Mouse (Mus musculus) embryonic facial prominence, embryonic 14.5 days (tissue): ENCODE measurements around the gene Slc47a2. TPM values are rescaled to one million over a fixed set of nuclear protein-coding genes. Genes with fewer than 3 reads are reported as not detected.

ENCODE experiments used
- ATAC-seq: fragments of 200-750 bp; cut with Nextera tagmentation; 2 replicates; pipeline ENCODE4 v1.8.0; 2017; ENCODE audit warnings: low read depth, moderate number of reproducible peaks, moderate TSS enrichment
- DNase-seq: peaks from one replicate; pipeline ENCODE4 v3.0.0-alpha.2; 2015; ENCODE audit warnings: low spot score
- H3K27ac ChIP-seq: fragments of 300-500 bp; sonication (generic); replicated peaks from 2 replicates; pipeline ENCODE4 v1.5.1; 2014; ENCODE audit warnings: low read depth, mild to moderate bottlenecking, low read length, moderate library complexity
- H3K27me3 ChIP-seq: fragments of 300-500 bp; sonication (generic); replicated peaks from 2 replicates; pipeline ENCODE4 v1.6.1; 2014; ENCODE audit warnings: low read length; ENCODE audit not compliant: control insufficient read depth, insufficient read depth
- H3K36me3 ChIP-seq: fragments of 300-500 bp; sonication (generic); 2 replicates; pipeline ENCODE4 v1.6.1; 2014; ENCODE audit warnings: low read length, mixed read lengths; ENCODE audit not compliant: control insufficient read depth, insufficient read depth
- H3K4me1 ChIP-seq: fragments of 300-500 bp; sonication (generic); 2 replicates; pipeline ENCODE4 v1.6.1; 2014; ENCODE audit warnings: antibody characterized with exemption, low read length; ENCODE audit not compliant: control insufficient read depth, insufficient read depth
- H3K4me2 ChIP-seq: fragments of 300-500 bp; sonication (generic); 2 replicates; pipeline ENCODE4 v1.6.1; 2014; ENCODE audit warnings: low read depth, mild to moderate bottlenecking, low read length, moderate library complexity, mixed read lengths
- H3K4me3 ChIP-seq: fragments of 300-500 bp; sonication (generic); 2 replicates; pipeline ENCODE4 v1.5.1; 2014; ENCODE audit warnings: low read depth, mild to moderate bottlenecking, low read length
- H3K9ac ChIP-seq: fragments of 300-500 bp; sonication (generic); 2 replicates; pipeline ENCODE4 v1.6.1; 2014; ENCODE audit warnings: low read depth, mild to moderate bottlenecking, low read length, moderate library complexity, mixed read lengths
- H3K9me3 ChIP-seq: fragments of 300-500 bp; sonication (generic); 2 replicates; pipeline ENCODE4 v1.6.1; 2016; ENCODE audit warnings: low read length; ENCODE audit not compliant: control insufficient read depth
- WGBS: fragments of 180-500 bp; shearing (Covaris S2); extraction: QIAGEN DNeasy Blood & Tissue Kit; methylation state at CpG from one replicate; pipeline ENCODE4 v1.1.7; 2014; 5-methylcytosine and 5-hydroxymethylcytosine counted together
- polyA plus RNA-seq: library from polyadenylated mRNA; unstranded; fragments of >200 nt; fragmentation: Nextera tagmentation; extraction: Ambion mirVana; gene quantifications from 2 replicates; pipeline ENCODE4 v1.2.1, GENCODE M21; 2014

Gene Slc47a2
- polyA plus RNA-seq, 1 experiment from 2014 or later = 0.29 TPM

DNA sequence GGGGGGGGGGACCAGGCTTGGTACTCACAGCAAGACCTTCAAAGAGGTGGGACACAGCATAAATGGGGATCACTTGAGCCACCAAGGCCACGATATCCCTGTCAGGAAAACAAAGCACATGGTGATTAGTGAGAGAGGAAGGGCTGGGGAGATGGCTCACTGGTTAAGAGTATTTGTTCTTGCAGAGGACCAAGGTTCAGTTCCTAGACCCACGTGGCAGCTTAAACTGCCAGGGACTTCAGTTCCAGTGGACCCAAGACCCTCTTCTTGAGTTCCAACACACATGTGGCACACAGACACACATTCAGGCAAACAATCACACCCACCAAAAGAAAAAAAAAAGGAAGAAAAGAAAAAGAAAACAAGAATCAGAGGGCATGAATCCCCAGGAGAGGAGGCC, 10.4 kb upstream of the Slc47a2 start:
- H3K9ac ChIP-seq = no peak overlapping the region
- H3K4me2 ChIP-seq = no peak overlapping the region
- DNase-seq = no peak
- H3K36me3 ChIP-seq = no peaks in the 10 kb centered on the region
- ATAC-seq = no peak
- no peaks in the 10 kb centered on the region for H3K9me3 ChIP-seq
- H3K27ac ChIP-seq = no peak overlapping the region
- no peaks in the 10 kb centered on the region for H3K4me1 ChIP-seq
- 74% methylated on average over 2 of the region's 2 CpGs for WGBS
- H3K27me3 ChIP-seq = 0 out of 2 replicates have a peak, but pooled peaks cover 3% of the 10 kb centered on the region
- H3K4me3 ChIP-seq = no peak overlapping the region

DNA sequence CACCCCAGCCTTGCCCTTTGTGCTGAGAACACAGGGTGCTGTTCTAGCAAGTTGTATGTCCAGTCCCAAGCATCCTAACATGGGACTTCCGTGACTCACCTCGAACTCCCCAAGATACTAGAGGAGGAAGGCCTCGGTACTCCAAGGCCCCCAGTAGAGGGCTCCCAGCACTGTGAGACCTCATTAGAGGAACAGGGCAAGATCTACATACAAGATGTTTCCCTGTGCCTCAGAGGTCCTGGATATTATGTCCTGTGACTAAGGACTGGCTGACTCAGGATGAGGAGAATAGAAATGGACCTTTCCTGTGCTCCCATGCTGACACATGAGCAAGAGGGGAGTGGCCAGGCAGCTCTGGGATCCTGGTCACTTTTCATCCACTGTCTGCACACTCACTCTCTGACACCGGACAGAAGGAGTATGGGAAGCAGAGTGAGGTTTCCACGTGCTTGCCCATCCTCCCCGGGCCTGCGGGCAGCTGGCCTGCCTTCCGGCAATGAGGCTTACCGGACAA, 9.5 kb upstream of the Slc47a2 start:
- DNase-seq (peak; percentile 24), ATAC-seq (no peak)
- H3K4me3 ChIP-seq = no peak overlapping the region
- no peak overlapping the region for H3K27ac ChIP-seq
- H3K4me2 ChIP-seq = no peak overlapping the region
- no peaks in the 10 kb centered on the region for H3K4me1 ChIP-seq
- no peaks in the 10 kb centered on the region for H3K9me3 ChIP-seq
- H3K9ac ChIP-seq = no peak overlapping the region
- H3K36me3 ChIP-seq = no peaks in the 10 kb centered on the region
- 0 out of 2 replicates have a peak, but pooled peaks cover 3% of the 10 kb centered on the region for H3K27me3 ChIP-seq
- WGBS = 59% methylated on average over 9 of the region's 9 CpGs

DNA sequence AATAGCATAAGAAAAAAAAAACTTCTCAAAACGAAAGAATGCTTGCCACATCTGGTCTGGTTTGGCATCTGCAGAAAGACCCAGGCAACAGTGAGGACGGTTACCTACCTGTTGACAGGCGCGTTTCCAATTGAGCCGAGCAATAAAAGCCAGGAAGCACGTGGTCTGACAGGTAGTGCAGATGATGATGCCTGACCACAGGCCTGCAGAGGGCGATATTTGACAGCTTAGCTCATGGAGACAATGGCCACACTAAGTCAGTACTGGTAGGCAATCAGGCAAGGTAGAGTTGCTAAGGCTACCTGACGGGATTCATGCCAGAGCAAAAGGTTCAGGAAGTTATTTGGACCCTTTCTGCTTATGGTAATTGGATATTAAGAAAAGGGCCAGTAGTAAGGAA, 6.7 kb upstream of the Slc47a2 start:
- H3K4me2 ChIP-seq = no peak overlapping the region
- 10% methylated on average over 8 of the region's 8 CpGs for WGBS
- H3K9me3 ChIP-seq = no peaks in the 10 kb centered on the region
- peak; percentile 84; the same call in 1 of the 2 replicates for ATAC-seq
- H3K9ac ChIP-seq = no peak overlapping the region
- H3K4me1 ChIP-seq = no peaks in the 10 kb centered on the region
- no peak overlapping the region for H3K27ac ChIP-seq
- peak; percentile 75 for DNase-seq
- H3K27me3 ChIP-seq = peaks cover 11% of the 10 kb centered on the region; the same call in 1 of the 2 replicates
- no peak overlapping the region for H3K4me3 ChIP-seq
- H3K36me3 ChIP-seq = no peaks in the 10 kb centered on the region

GRCm38 (mm10) chr11:61346133-61346532, 3.5 kb upstream of the Slc47a2 start:
- H3K4me1 ChIP-seq = no peaks in the 10 kb centered on the region; the same call in 1 of the 2 replicates
- 64% methylated on average over 8 of the region's 8 CpGs for WGBS
- no peak for DNase-seq
- H3K9me3 ChIP-seq = no peaks in the 10 kb centered on the region
- H3K4me2 ChIP-seq = no peak overlapping the region
- no peaks in the 10 kb centered on the region for H3K36me3 ChIP-seq
- H3K27me3 ChIP-seq = peaks cover 43% of the 10 kb centered on the region
- no peak overlapping the region for H3K27ac ChIP-seq
- H3K9ac ChIP-seq = no peak overlapping the region
- ATAC-seq = no peak
- H3K4me3 ChIP-seq = no peak overlapping the region

- H3K27ac ChIP-seq = no peak overlapping the region
- no peaks in the 10 kb centered on the region; the same call in 1 of the 2 replicates for H3K4me1 ChIP-seq
- ATAC-seq = no peak
- no peak for DNase-seq
- no peaks in the 10 kb centered on the region for H3K36me3 ChIP-seq
- peak overlapping the region; percentile 43 for H3K4me3 ChIP-seq
- H3K9me3 ChIP-seq = no peaks in the 10 kb centered on the region
- WGBS = 21% methylated on average over 10 of the region's 10 CpGs
- peak overlapping the region; percentile 66 for H3K4me2 ChIP-seq
- peaks cover 43% of the 10 kb centered on the region for H3K27me3 ChIP-seq
- H3K9ac ChIP-seq = peak overlapping the region; percentile 54; the same call in 1 of the 2 replicates
These were observed 689 bp downstream of the Slc47a2 start for GRCm38 (mm10) chr11:61341971-61342370.

- Histone ChIP-seq H3K9ac (no peak overlapping the region), H3K27me3 (peaks cover 43% of the 10 kb centered on the region), H3K4me2 (no peak overlapping the region), H3K4me1 (no peaks in the 10 kb centered on the region; the same call in 1 of the 2 replicates), H3K27ac (no peak overlapping the region), H3K36me3 (no peaks in the 10 kb centered on the region), H3K9me3 (no peaks in the 10 kb centered on the region), H3K4me3 (no peak overlapping the region)
- DNase-seq = no peak
- ATAC-seq = no peak
- WGBS = 72% methylated on average over 4 of the region's 4 CpGs
These were observed 1.4 kb downstream of the Slc47a2 start for GRCm38 (mm10) chr11:61341233-61341632.

DNA sequence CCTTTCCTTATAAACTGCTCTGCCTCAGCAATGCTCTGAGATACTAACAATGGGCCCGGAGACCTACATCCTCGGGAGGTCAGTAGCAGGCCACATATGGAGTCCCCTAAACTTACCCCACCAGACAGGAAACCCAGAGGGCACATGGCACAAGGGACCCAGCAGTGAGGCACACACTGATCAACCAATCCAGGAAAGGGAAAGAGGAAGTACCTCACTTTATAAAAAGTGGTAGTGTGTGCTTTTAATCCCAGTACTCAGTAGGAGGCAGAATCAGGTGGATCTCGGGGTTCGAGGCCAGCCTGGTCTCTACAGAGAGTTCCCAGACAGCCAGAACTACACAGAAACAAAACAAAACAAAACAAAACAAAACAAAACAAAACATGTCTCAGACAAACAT, 2.3 kb downstream of the Slc47a2 start:
- 72% methylated on average over 4 of the region's 4 CpGs for WGBS
- Histone ChIP-seq H3K27ac (no peak overlapping the region), H3K9me3 (no peaks in the 10 kb centered on the region), H3K4me3 (no peak overlapping the region), H3K27me3 (peaks cover 41% of the 10 kb centered on the region), H3K36me3 (no peaks in the 10 kb centered on the region), H3K4me2 (no peak overlapping the region), H3K4me1 (no peaks in the 10 kb centered on the region; the same call in 1 of the 2 replicates), H3K9ac (no peak overlapping the region)
- ATAC-seq (no peak), DNase-seq (no peak)

DNA sequence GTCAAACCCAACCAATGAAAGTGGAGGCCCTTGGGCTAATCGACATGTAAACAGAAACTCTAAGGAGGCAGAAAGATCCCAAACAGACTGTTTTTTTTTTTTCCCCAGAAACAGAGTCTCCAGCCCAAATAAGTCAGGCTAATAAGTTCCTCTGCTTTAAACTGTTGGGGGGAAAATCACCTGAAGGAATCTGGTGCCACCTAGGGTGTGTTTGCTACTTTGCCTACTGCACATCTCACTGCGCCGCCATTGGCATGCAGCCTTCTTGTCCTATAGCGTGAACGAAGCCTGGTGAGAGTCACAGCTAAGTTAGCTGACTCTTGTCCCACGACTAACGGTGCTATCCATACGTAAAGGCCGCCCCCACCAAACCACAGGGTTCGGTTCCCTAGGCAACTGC, 5.1 kb downstream of the Slc47a2 start:
- Histone ChIP-seq H3K9ac (no peak overlapping the region), H3K4me2 (no peak overlapping the region), H3K9me3 (no peaks in the 10 kb centered on the region), H3K4me3 (no peak overlapping the region), H3K4me1 (no peaks in the 10 kb centered on the region; the same call in 1 of the 2 replicates), H3K36me3 (no peaks in the 10 kb centered on the region), H3K27me3 (peaks cover 18% of the 10 kb centered on the region), H3K27ac (no peak overlapping the region)
- ATAC-seq = no peak
- DNase-seq = no peak
- 66% methylated on average over 10 of the region's 10 CpGs for WGBS
